Mouse (Mus musculus) heart, embryonic 12.5 days (tissue): Measurements from ENCODE around the gene Ncoa1. TPM values are rescaled to one million over a fixed set of nuclear protein-coding genes. Genes with fewer than 3 reads are reported as not detected.

Experiments used
- ATAC-seq: fragments of 200-750 bp; cut with Nextera tagmentation; 2 replicates; pipeline ENCODE4 v1.8.0; 2017; ENCODE audit warnings: moderate TSS enrichment, moderate library complexity; ENCODE audit not compliant: insufficient number of reproducible peaks, low FRiP score
- H3K27ac ChIP-seq: fragments of 300-500 bp; sonication (generic); 2 replicates; pipeline ENCODE4 v1.5.1; 2016; ENCODE audit warnings: mild to moderate bottlenecking, moderate library complexity; ENCODE audit not compliant: poor library complexity, severe bottlenecking
- H3K27me3 ChIP-seq: fragments of 300-500 bp; sonication (generic); replicated peaks from 2 replicates; pipeline ENCODE4 v1.6.1; 2016; ENCODE audit warnings: mild to moderate bottlenecking, moderate library complexity
- H3K36me3 ChIP-seq: fragments of 300-500 bp; sonication (generic); 2 replicates; pipeline ENCODE4 v1.6.1; 2016; ENCODE audit warnings: mild to moderate bottlenecking, moderate library complexity
- H3K4me1 ChIP-seq: fragments of 300-500 bp; sonication (generic); replicated peaks from 2 replicates; pipeline ENCODE4 v1.6.1; 2016; ENCODE audit warnings: mild to moderate bottlenecking
- H3K4me2 ChIP-seq: fragments of 300-500 bp; sonication (generic); 2 replicates; pipeline ENCODE4 v1.6.1; 2016; ENCODE audit warnings: mild to moderate bottlenecking, moderate library complexity
- H3K4me3 ChIP-seq: fragments of 300-500 bp; sonication (generic); 2 replicates; pipeline ENCODE4 v1.5.1; 2016; ENCODE audit warnings: mild to moderate bottlenecking
- H3K9ac ChIP-seq: fragments of 300-500 bp; sonication (generic); 2 replicates; pipeline ENCODE4 v1.6.1; 2016; ENCODE audit warnings: mild to moderate bottlenecking, moderate library complexity
- H3K9me3 ChIP-seq: fragments of 300-500 bp; sonication (generic); replicated peaks from 2 replicates; pipeline ENCODE4 v1.6.1; 2016; ENCODE audit warnings: mild to moderate bottlenecking, moderate library complexity
- WGBS: fragments of 180-500 bp; shearing (Covaris S2); methylation state at CpG from one replicate; pipeline ENCODE4 v1.1.7; 2016; 5-methylcytosine and 5-hydroxymethylcytosine counted together
- polyA plus RNA-seq: library from polyadenylated mRNA; unstranded; fragments of >200 nt; fragmentation: Nextera tagmentation; extraction: Ambion mirVana; gene quantifications from 2 replicates; pipeline ENCODE4 v1.2.1, GENCODE M21; 2016

Gene Ncoa1
- polyA plus RNA-seq, 1 experiment from 2014 or later = 8.7 TPM

GRCm38 (mm10) chr12:4503673-4504326, 26.8 kb upstream of the Ncoa1 start:
- Histone ChIP-seq H3K9ac (no peak overlapping the region), H3K27me3 (no peaks in the 10 kb centered on the region), H3K36me3 (no peaks in the 10 kb centered on the region), H3K4me2 (no peak overlapping the region), H3K27ac (no peak overlapping the region), H3K9me3 (0 out of 2 replicates have a peak, but pooled peaks cover 2% of the 10 kb centered on the region), H3K4me3 (no peak overlapping the region), H3K4me1 (no peaks in the 10 kb centered on the region)
- ATAC-seq = no peak
- WGBS = 75% methylated on average over 2 of the region's 2 CpGs

GRCm38 (mm10) chr12:4501916-4502315, 24.9 kb upstream of the Ncoa1 start:
- 20% methylated on average over 3 of the region's 3 CpGs for WGBS
- H3K27ac ChIP-seq = no peak overlapping the region
- no peaks in the 10 kb centered on the region for H3K36me3 ChIP-seq
- H3K4me1 ChIP-seq = no peaks in the 10 kb centered on the region
- H3K9me3 ChIP-seq = 0 out of 2 replicates have a peak, but pooled peaks cover 2% of the 10 kb centered on the region
- no peak overlapping the region for H3K4me2 ChIP-seq
- H3K9ac ChIP-seq = no peak overlapping the region
- ATAC-seq = no peak
- no peak overlapping the region for H3K4me3 ChIP-seq
- no peaks in the 10 kb centered on the region for H3K27me3 ChIP-seq

- Histone ChIP-seq H3K36me3 (no peaks in the 10 kb centered on the region), H3K4me3 (no peak overlapping the region), H3K4me1 (no peaks in the 10 kb centered on the region), H3K4me2 (no peak overlapping the region), H3K27me3 (no peaks in the 10 kb centered on the region), H3K9me3 (0 out of 2 replicates have a peak, but pooled peaks cover 2% of the 10 kb centered on the region), H3K9ac (no peak overlapping the region), H3K27ac (no peak overlapping the region)
- WGBS = 96% methylated on average over 4 of the region's 4 CpGs
- no peak for ATAC-seq
Measured at GRCm38 (mm10) chr12:4500516-4500915, 23.5 kb upstream of the Ncoa1 start.

GRCm38 (mm10) chr12:4499651-4500175, 22.7 kb upstream of the Ncoa1 start:
- H3K36me3 ChIP-seq = no peaks in the 10 kb centered on the region
- no peak for ATAC-seq
- H3K27me3 ChIP-seq = no peaks in the 10 kb centered on the region
- 0 out of 2 replicates have a peak, but pooled peaks cover 2% of the 10 kb centered on the region for H3K9me3 ChIP-seq
- H3K9ac ChIP-seq = no peak overlapping the region
- H3K4me1 ChIP-seq = no peaks in the 10 kb centered on the region
- no peak overlapping the region for H3K4me2 ChIP-seq
- 75% methylated on average over 3 of the region's 3 CpGs for WGBS
- H3K27ac ChIP-seq = no peak overlapping the region
- no peak overlapping the region for H3K4me3 ChIP-seq

- H3K27me3 ChIP-seq = 0 out of 2 replicates have a peak, but pooled peaks cover 6% of the 10 kb centered on the region
- H3K4me2 ChIP-seq = no peak overlapping the region
- no peak overlapping the region for H3K9ac ChIP-seq
- H3K4me1 ChIP-seq = no peaks in the 10 kb centered on the region
- H3K9me3 ChIP-seq = no peaks in the 10 kb centered on the region
- ATAC-seq = no peak
- H3K4me3 ChIP-seq = no peak overlapping the region
- WGBS = 74% methylated on average over 6 of the region's 6 CpGs
- no peaks in the 10 kb centered on the region for H3K36me3 ChIP-seq
- no peak overlapping the region for H3K27ac ChIP-seq
Measured at GRCm38 (mm10) chr12:4488411-4488810, 11.4 kb upstream of the Ncoa1 start.

GRCm38 (mm10) chr12:4483386-4483785, 6.4 kb upstream of the Ncoa1 start:
- no peak for ATAC-seq
- WGBS = 73% methylated on average over 4 of the region's 4 CpGs
- no peak overlapping the region for H3K4me2 ChIP-seq
- H3K4me1 ChIP-seq = no peaks in the 10 kb centered on the region
- H3K4me3 ChIP-seq = no peak overlapping the region
- no peaks in the 10 kb centered on the region for H3K9me3 ChIP-seq
- no peaks in the 10 kb centered on the region for H3K36me3 ChIP-seq
- H3K27ac ChIP-seq = no peak overlapping the region
- H3K9ac ChIP-seq = no peak overlapping the region
- 0 out of 2 replicates have a peak, but pooled peaks cover 8% of the 10 kb centered on the region for H3K27me3 ChIP-seq

- WGBS = 65% methylated on average over 5 of the region's 5 CpGs
- Histone ChIP-seq H3K9ac (no peak overlapping the region), H3K4me1 (no peaks in the 10 kb centered on the region), H3K9me3 (no peaks in the 10 kb centered on the region), H3K4me3 (no peak overlapping the region), H3K36me3 (no peaks in the 10 kb centered on the region), H3K4me2 (no peak overlapping the region), H3K27me3 (0 out of 2 replicates have a peak, but pooled peaks cover 9% of the 10 kb centered on the region), H3K27ac (no peak overlapping the region)
- ATAC-seq = no peak
Measured at GRCm38 (mm10) chr12:4481687-4482086, 4.7 kb upstream of the Ncoa1 start.

GRCm38 (mm10) chr12:4480250-4480649, 3.3 kb upstream of the Ncoa1 start:
- no peak overlapping the region for H3K9ac ChIP-seq
- no peak for ATAC-seq
- no peak overlapping the region for H3K4me2 ChIP-seq
- no peak overlapping the region for H3K4me3 ChIP-seq
- peaks cover 7% of the 10 kb centered on the region; the same call in 1 of the 2 replicates for H3K4me1 ChIP-seq
- H3K9me3 ChIP-seq = no peaks in the 10 kb centered on the region
- 0 out of 2 replicates have a peak, but pooled peaks cover 3% of the 10 kb centered on the region for H3K27me3 ChIP-seq
- WGBS = 76% methylated on average over 4 of the region's 4 CpGs
- H3K27ac ChIP-seq = no peak overlapping the region
- no peaks in the 10 kb centered on the region for H3K36me3 ChIP-seq

- Histone ChIP-seq H3K4me2 (no peak overlapping the region), H3K4me3 (no peak overlapping the region), H3K9ac (no peak overlapping the region), H3K27ac (no peak overlapping the region), H3K27me3 (0 out of 2 replicates have a peak, but pooled peaks cover 3% of the 10 kb centered on the region), H3K4me1 (peaks cover 8% of the 10 kb centered on the region; the same call in 1 of the 2 replicates), H3K9me3 (no peaks in the 10 kb centered on the region), H3K36me3 (no peaks in the 10 kb centered on the region)
- no peak for ATAC-seq
- WGBS = 73% methylated on average over 3 of the region's 3 CpGs
Measured at GRCm38 (mm10) chr12:4479171-4479881, 2.3 kb upstream of the Ncoa1 start.

GRCm38 (mm10) chr12:4477941-4478795, 1.2 kb upstream of the Ncoa1 start:
- no peak for ATAC-seq
- Histone ChIP-seq H3K9ac (no peak overlapping the region), H3K4me1 (peaks cover 15% of the 10 kb centered on the region; the same call in 1 of the 2 replicates), H3K9me3 (no peaks in the 10 kb centered on the region), H3K27me3 (0 out of 2 replicates have a peak, but pooled peaks cover 8% of the 10 kb centered on the region), H3K4me2 (no peak overlapping the region), H3K27ac (no peak overlapping the region), H3K4me3 (no peak overlapping the region), H3K36me3 (no peaks in the 10 kb centered on the region)
- 54% methylated on average over 6 of the region's 6 CpGs for WGBS
